Mouse (Mus musculus): Measurements from ENCODE around the gene Catsperd.
A peak's percentile ranks its signal among the peaks of the same experiment; 100 is the strongest.

DNA sequence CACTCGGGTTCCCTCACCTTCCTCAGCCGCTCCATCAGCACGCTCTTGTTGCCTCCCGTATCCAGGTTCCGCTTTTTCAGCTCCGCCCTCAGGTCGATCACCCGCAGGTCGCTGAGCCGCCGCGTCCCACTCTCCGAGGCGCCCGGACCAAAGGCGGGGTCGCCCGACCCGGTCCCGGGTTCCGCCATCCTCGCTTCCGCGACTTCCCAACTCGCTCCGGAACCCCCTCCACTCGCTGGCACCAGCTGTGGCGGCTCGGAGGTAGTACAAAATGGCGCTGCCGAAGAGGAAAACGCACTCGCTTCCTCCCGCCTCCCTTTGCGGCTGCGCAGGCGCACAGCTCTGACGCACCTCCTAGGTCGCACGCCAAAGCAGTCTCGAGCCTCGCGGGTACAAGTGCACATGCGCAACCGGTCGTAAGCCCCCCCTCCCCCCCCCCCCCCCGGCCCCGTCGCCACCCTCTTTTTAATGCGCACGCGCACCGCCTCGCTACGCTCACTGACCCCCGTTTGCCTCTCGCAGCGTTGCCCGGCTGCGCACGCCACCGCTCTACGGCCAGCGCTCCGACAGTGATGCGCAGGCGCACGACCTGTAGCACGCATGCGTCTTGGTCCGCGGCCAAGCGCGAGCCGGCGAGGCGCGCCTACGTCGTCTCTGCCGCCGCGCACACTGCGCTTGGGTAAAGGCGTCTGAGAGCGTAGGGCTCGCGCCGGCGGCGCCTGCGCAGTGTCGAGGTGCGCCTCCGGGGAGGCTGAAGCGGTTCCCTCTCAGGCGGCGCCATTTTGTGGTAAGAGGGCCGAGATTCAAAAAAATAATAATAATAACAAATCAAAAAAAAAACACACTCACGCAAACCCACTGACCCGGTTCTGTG, 43.4 kb upstream of the Catsperd start, which contains the start of the genes Safb2 and Safb:
- TF ChIP-seq CTCF (IDR thresholded peaks at IDR 0.05; ENCODE audit: borderline replicate concordance, insufficient read depth, low read depth, low read length), result no peak
- peak; percentile 82; the same call in 1 of the 2 replicates for TF ChIP-seq POLR2A (IDR thresholded peaks at IDR 0.05; ENCODE audit: borderline replicate concordance, insufficient read depth, low read length)

Data from cerebellum, adult 2 months (tissue).